ENCODE assay signal across 8 mouse cellular contexts in genomic region chr5:115163563-115163962, GRCm38 (mm10). TPM values are rescaled to one million over a fixed set of nuclear protein-coding genes. Genes with fewer than 3 reads are reported as not detected.
DNase-seq lines count a peak whose midpoint lies in the region; ATAC-seq lines count a peak whose summit lies in the region.

No protein-coding gene starts in this region.

- H3K4me3 ChIP-seq in heart, embryonic 11.5 days (ENCODE audit: low read depth, low read length): no peak overlapping the region

- H3K27ac ChIP-seq in heart, embryonic 11.5 days (ENCODE audit: low read depth, low read length): no peak overlapping the region

- no peaks in the 10 kb centered on the region for H3K36me3 ChIP-seq in heart, embryonic 11.5 days (ENCODE audit: control insufficient read depth, insufficient read depth, low read length)

- no peaks in the 10 kb centered on the region for H3K27me3 ChIP-seq in heart, embryonic 11.5 days (ENCODE audit: control insufficient read depth, insufficient read depth, low read length)

- no peak for ATAC-seq in heart, embryonic 11.5 days (replicated peaks; ENCODE audit: insufficient number of reproducible peaks, low FRiP score, low TSS enrichment)
- ATAC-seq in megakaryocyte, adult 5-6 weeks (ENCODE audit: poor library complexity, severe bottlenecking): 0 out of 2 replicates have a peak, but pooled peaks have one; percentile 28

- no peak overlapping the region for H3K9ac ChIP-seq in heart, embryonic 11.5 days (ENCODE audit: low read depth, low read length)

- DNase-seq in adrenal gland, adult (ENCODE audit: inconsistent age in 2 of 2, low spot score in 1 of 2): peak; percentile 71 to 85
- no peak for DNase-seq in adrenal gland, adult 8-10 months
- peak; percentile 64 for DNase-seq in CD4-positive helper T cell, adult 2 months (ENCODE audit: low read depth, low spot score)
- peak; percentile 75 to 82 for DNase-seq in cerebellum, postnatal 14 days
- DNase-seq in layer of hippocampus, postnatal 14 days (ENCODE audit: low spot score in 2 of 2): peak; percentile 53 to 61
- DNase-seq in testis, postnatal 10 days (ENCODE audit: low spot score): peak; percentile 78

- peak overlapping the region; percentile 32; the same call in 1 of the 2 replicates for H3K4me2 ChIP-seq in heart, embryonic 11.5 days

- 38% methylated on average over 8 of the region's 8 CpGs for WGBS in heart, embryonic 11.5 days (ENCODE audit: insufficient replicate concordance)

- no peaks in the 10 kb centered on the region for H3K9me3 ChIP-seq in heart, embryonic 11.5 days (replicated peaks; ENCODE audit: control insufficient read depth, low read length)

- peaks cover 12% of the 10 kb centered on the region; the same call in 1 of the 2 replicates for H3K4me1 ChIP-seq in heart, embryonic 11.5 days (ENCODE audit: control insufficient read depth, insufficient read depth, low read length)

RNA-seq across cellular contexts. Expression of gene Mlec, which starts 5.6 kb away (rescaled TPM):
- 100 to 1,000 TPM; 207 to 274 (median 239) TPM for total RNA-seq in adrenal gland, adult 8-10 months (2022)
- 68.9 and 77.8 TPM in 2 replicates for polyA plus RNA-seq in heart, embryonic 11.5 days (2014; fragmentation: Nextera tagmentation; extraction: Ambion mirVana)
- 10 to 100 TPM; 78.9 to 87.5 TPM for total RNA-seq in layer of hippocampus, postnatal 14 days (2021)
- 76.4 and 97.7 TPM in 2 replicates for total RNA-seq in megakaryocyte, adult 5-6 weeks (2015)
- total RNA-seq in megakaryocyte, adult 5-6 weeks (2017): 117 and 118 TPM in 2 replicates

RNA-seq across cellular contexts. Expression of gene Unc119b, which starts 28.8 kb away (rescaled TPM):
- total RNA-seq in adrenal gland, adult 8-10 months (2022): 10 to 100 TPM; 38.8 to 51.9 (median 45.7) TPM
- 18.9 and 21.6 TPM in 2 replicates for polyA plus RNA-seq in heart, embryonic 11.5 days (2014; fragmentation: Nextera tagmentation; extraction: Ambion mirVana)
- total RNA-seq in layer of hippocampus, postnatal 14 days (2021): 10 to 100 TPM; 31.1 to 32.2 TPM
- 12.5 and 14.0 TPM in 2 replicates for total RNA-seq in megakaryocyte, adult 5-6 weeks (2015)
- total RNA-seq in megakaryocyte, adult 5-6 weeks (2017): 13.3 and 19.9 TPM in 2 replicates

RNA-seq across cellular contexts. Expression of gene Cabp1, which starts 30.6 kb away (rescaled TPM):
- total RNA-seq in adrenal gland, adult 8-10 months (2022): 10 to 100 TPM; 11.8 to 59.6 (median 41.5) TPM
- polyA plus RNA-seq in heart, embryonic 11.5 days (2014; fragmentation: Nextera tagmentation; extraction: Ambion mirVana): 0.63 and 1.3 TPM in 2 replicates
- 100 to 1,000 TPM; 107 to 115 TPM for total RNA-seq in layer of hippocampus, postnatal 14 days (2021)
- not detected in 2 replicates for total RNA-seq in megakaryocyte, adult 5-6 weeks (2015)
- not detected in 2 replicates for total RNA-seq in megakaryocyte, adult 5-6 weeks (2017)

RNA-seq across cellular contexts. Expression of gene Acads, which starts 44.4 kb away (rescaled TPM):
- 100 to 1,000 TPM; 122 to 219 (median 173) TPM for total RNA-seq in adrenal gland, adult 8-10 months (2022)
- polyA plus RNA-seq in heart, embryonic 11.5 days (2014; fragmentation: Nextera tagmentation; extraction: Ambion mirVana): 45.5 and 75.6 TPM in 2 replicates
- total RNA-seq in layer of hippocampus, postnatal 14 days (2021): 1 to 10 TPM; 8.5 to 9.9 TPM
- total RNA-seq in megakaryocyte, adult 5-6 weeks (2015): 13.5 and 15.2 TPM in 2 replicates
- total RNA-seq in megakaryocyte, adult 5-6 weeks (2017): 13.0 and 17.4 TPM in 2 replicates

Comparison
In these comparisons a context has a peak if more than half of its experiments do, and no peak if none do; other contexts are left out.
1. RNA of gene Cabp1, which starts 30.6 kb away (total RNA-seq): 107 to 115 TPM in layer of hippocampus, postnatal 14 days and 11.8 to 59.6 TPM in adrenal gland, adult 8-10 months; not detected in megakaryocyte, adult 5-6 weeks; every median in the first group is over 10 times any median in the second.